Mouse (Mus musculus) heart, embryonic 12.5 days (tissue): ENCODE measurements around the gene E4f1. TPM values are rescaled to one million over a fixed set of nuclear protein-coding genes. Genes with fewer than 3 reads are reported as not detected.
"Not testable (repeated sequence)": the region's sequence is repeated elsewhere in the genome, so short reads cannot be mapped to it uniquely, and the experiment has no call there.

Experiments
- ATAC-seq: fragments of 200-750 bp; cut with Nextera tagmentation; 2 replicates; pipeline ENCODE4 v1.8.0; 2017; ENCODE audit warnings: moderate TSS enrichment, moderate library complexity; ENCODE audit not compliant: insufficient number of reproducible peaks, low FRiP score
- H3K27ac ChIP-seq: fragments of 300-500 bp; sonication (generic); 2 replicates; pipeline ENCODE4 v1.5.1; 2016; ENCODE audit warnings: mild to moderate bottlenecking, moderate library complexity; ENCODE audit not compliant: poor library complexity, severe bottlenecking
- H3K27me3 ChIP-seq: fragments of 300-500 bp; sonication (generic); replicated peaks from 2 replicates; pipeline ENCODE4 v1.6.1; 2016; ENCODE audit warnings: mild to moderate bottlenecking, moderate library complexity
- H3K36me3 ChIP-seq: fragments of 300-500 bp; sonication (generic); 2 replicates; pipeline ENCODE4 v1.6.1; 2016; ENCODE audit warnings: mild to moderate bottlenecking, moderate library complexity
- H3K4me1 ChIP-seq: fragments of 300-500 bp; sonication (generic); replicated peaks from 2 replicates; pipeline ENCODE4 v1.6.1; 2016; ENCODE audit warnings: mild to moderate bottlenecking
- H3K4me2 ChIP-seq: fragments of 300-500 bp; sonication (generic); 2 replicates; pipeline ENCODE4 v1.6.1; 2016; ENCODE audit warnings: mild to moderate bottlenecking, moderate library complexity
- H3K4me3 ChIP-seq: fragments of 300-500 bp; sonication (generic); 2 replicates; pipeline ENCODE4 v1.5.1; 2016; ENCODE audit warnings: mild to moderate bottlenecking
- H3K9ac ChIP-seq: fragments of 300-500 bp; sonication (generic); 2 replicates; pipeline ENCODE4 v1.6.1; 2016; ENCODE audit warnings: mild to moderate bottlenecking, moderate library complexity
- H3K9me3 ChIP-seq: fragments of 300-500 bp; sonication (generic); replicated peaks from 2 replicates; pipeline ENCODE4 v1.6.1; 2016; ENCODE audit warnings: mild to moderate bottlenecking, moderate library complexity
- WGBS: fragments of 180-500 bp; shearing (Covaris S2); methylation state at CpG from one replicate; pipeline ENCODE4 v1.1.7; 2016; 5-methylcytosine and 5-hydroxymethylcytosine counted together
- polyA plus RNA-seq: library from polyadenylated mRNA; unstranded; fragments of >200 nt; fragmentation: Nextera tagmentation; extraction: Ambion mirVana; gene quantifications from 2 replicates; pipeline ENCODE4 v1.2.1, GENCODE M21; 2016

E4f1 gene
- polyA plus RNA-seq, 1 experiment from 2014 or later: 22.5 TPM

DNA sequence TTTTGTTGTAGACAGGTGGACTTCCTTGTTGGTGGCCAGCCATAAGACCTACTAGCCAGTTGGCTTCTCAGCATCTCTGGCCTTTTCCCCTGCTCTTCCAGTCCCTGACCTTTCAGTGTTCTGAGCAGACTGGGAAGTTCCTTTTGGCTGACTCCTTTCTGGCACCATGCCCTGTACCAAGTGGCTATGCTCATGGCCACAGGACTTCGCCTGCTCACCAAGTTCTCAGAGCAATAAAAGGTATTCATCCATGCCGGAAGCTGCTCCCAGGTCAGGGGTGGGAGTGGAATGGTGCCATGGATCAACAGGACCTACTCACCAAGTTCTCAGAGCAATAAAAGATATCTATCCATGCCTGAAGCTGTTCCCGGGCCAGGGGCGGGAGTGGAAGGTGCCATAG lies 2.4 kb upstream of the E4f1 start:
- Histone ChIP-seq H3K9ac (no peak overlapping the region), H3K27ac (no peak overlapping the region), H3K4me1 (peaks cover 32% of the 10 kb centered on the region), H3K9me3 (no peaks in the 10 kb centered on the region), H3K27me3 (no peaks in the 10 kb centered on the region), H3K4me3 (peak overlapping the region; percentile 76; the same call in 1 of the 2 replicates), H3K36me3 (peaks cover 51% of the 10 kb centered on the region), H3K4me2 (peak overlapping the region; percentile 97)
- no peak for ATAC-seq
- WGBS: 66% methylated on average over 4 of the region's 4 CpGs

DNA sequence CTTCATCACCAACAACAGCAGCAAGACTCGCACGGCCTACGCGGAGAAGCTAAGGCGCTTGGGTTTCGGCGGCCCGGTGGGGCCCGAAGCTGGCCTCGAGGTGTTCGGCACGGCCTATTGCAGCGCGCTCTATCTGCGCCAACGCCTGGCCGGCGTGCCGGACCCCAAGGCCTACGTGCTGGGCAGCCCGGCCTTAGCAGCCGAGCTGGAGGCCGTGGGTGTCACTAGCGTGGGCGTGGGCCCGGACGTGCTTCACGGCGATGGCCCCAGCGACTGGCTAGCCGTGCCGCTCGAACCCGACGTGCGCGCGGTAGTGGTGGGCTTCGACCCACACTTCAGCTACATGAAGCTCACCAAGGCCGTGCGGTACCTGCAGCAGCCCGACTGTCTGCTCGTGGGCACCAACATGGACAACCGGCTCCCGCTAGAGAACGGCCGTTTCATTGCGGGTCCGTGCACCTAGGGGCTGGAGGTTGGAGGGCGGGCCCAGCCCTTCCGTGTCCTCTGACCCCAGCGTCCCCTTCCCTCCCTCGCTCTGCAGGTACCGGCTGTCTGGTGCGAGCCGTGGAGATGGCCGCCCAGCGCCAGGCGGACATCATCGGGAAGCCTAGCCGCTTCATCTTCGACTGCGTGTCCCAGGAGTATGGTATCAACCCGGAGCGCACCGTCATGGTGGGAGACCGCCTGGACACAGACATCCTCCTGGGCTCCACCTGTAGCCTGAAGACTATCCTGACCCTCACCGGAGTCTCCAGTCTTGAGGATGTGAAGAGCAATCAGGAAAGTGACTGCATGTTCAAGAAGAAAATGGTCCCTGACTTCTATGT lies 801 bp upstream of the E4f1 start:
- Histone ChIP-seq H3K9ac (peak overlapping the region; percentile 91), H3K27me3 (no peaks in the 10 kb centered on the region), H3K27ac (peak overlapping the region; percentile 86), H3K4me3 (peak overlapping the region; percentile 76), H3K36me3 (peaks cover 35% of the 10 kb centered on the region), H3K4me2 (peak overlapping the region; percentile 97), H3K9me3 (no peaks in the 10 kb centered on the region), H3K4me1 (peaks cover 31% of the 10 kb centered on the region)
- under 1% methylated on average over 68 of the region's 68 CpGs for WGBS
- peak; percentile 34 for ATAC-seq

DNA sequence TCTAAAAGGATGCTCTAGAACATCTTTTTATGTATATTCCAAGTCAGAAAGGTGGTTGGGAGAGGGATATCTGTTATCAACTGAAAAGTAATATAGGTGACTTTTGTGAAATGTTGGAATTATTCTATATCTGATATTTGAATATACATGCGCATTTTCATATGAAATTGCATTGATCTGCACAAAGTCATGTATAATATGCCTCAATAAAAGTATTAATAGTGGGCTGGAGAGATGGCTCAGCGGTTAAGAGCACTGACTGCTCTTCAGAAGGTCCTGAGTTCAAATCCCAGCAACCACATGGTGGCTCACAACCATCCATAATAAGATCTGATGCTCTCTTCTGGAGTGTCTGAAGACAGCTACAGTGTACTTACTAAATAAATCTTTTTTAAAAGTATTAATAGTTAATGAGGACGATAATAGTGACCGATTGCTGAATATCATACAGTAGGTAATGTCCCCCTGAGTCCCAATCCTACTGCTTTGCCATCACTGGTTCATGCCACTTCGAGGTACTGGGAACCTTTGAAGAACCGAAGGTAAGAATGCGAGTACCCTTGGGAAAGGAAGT lies 690 bp downstream of the E4f1 start:
- WGBS: 17% methylated on average over 7 of the region's 7 CpGs
- Histone ChIP-seq H3K27me3 (no peaks in the 10 kb centered on the region), H3K9me3 (no peaks in the 10 kb centered on the region), H3K4me2 (peak overlapping the region; percentile 97), H3K4me1 (peaks cover 30% of the 10 kb centered on the region), H3K36me3 (peaks cover 20% of the 10 kb centered on the region), H3K9ac (peak overlapping the region; percentile 91), H3K27ac (peak overlapping the region; percentile 86), H3K4me3 (peak overlapping the region; percentile 76)
- no peak for ATAC-seq

DNA sequence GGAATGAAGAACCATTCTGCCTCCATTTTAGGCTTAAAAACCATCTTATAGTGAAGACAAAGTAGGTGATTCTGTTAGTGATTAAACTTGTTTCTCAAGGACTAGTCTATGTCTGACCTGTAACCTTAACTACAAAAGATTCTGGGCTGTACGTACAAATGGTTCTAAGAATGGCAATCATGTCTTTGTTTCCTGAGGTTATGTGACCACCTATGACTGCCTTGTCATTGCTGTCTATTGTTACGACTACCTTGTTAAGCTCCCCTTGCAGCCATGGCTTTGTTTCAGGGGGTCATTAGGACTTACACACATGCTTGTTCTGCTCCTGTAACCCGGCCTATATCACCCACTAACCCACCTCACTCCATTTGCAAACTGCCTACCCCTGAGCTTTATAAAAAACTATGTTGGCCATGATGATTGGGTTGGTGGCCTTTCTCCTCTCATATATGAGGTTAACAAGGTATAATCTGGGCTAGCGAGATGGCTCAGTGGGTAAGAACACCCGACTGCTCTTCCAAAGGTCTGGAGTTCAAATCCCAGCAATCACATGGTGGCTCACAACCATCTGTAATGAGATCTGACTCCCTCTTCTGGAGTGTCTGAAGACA lies 1.4 kb downstream of the E4f1 start:
- H3K4me1 ChIP-seq: peaks cover 25% of the 10 kb centered on the region
- H3K27ac ChIP-seq: no peak overlapping the region
- peaks cover 13% of the 10 kb centered on the region for H3K36me3 ChIP-seq
- no peaks in the 10 kb centered on the region for H3K27me3 ChIP-seq
- no peak overlapping the region for H3K4me3 ChIP-seq
- H3K9me3 ChIP-seq: no peaks in the 10 kb centered on the region
- H3K9ac ChIP-seq: no peak overlapping the region
- 89% methylated on average over 5 of the region's 5 CpGs for WGBS
- H3K4me2 ChIP-seq: no peak overlapping the region
- no peak for ATAC-seq

DNA sequence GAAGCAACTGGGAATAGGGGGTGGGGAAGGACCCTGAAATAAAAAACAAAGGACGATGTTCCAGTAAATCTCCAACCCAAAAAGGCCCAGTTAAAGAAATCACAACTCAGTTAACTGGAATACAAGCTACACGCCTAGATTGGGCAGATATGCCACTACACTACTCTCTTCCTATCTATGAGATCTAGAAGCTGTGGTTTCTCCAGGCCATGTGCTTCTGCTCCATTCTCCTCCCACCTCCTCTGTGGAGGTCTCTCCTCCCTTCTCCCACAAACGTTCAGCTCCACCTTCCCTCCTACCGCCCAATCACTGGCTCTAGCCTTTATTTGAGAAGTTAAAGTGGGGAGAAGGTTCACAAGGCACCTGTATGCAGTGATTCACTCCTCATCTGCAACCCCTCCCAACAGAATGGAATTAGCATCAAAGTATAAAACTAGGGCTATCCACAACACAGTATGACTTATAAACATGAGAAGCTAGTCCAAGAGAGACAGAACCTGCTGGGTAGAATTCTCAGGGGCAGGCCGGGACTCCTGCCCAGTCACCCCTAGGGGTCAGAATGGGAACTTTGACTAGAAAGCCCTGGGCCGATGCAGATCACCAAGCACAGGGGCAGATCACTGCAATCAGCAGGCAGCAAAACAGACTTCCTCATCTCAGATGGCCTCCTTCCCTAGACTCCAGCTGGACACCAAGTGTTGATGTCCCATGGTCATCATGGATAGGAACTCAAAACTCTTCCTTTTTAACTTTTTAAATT lies 6.6 kb downstream of the E4f1 start:
- WGBS: 44% methylated on average over 6 of the region's 6 CpGs
- Histone ChIP-seq H3K27ac (peak overlapping the region; percentile 78; the same call in 1 of the 2 replicates), H3K4me1 (peaks cover 14% of the 10 kb centered on the region), H3K9ac (no peak overlapping the region), H3K27me3 (no peaks in the 10 kb centered on the region), H3K4me3 (no peak overlapping the region), H3K9me3 (no peaks in the 10 kb centered on the region), H3K4me2 (no peak overlapping the region), H3K36me3 (no peaks in the 10 kb centered on the region; the same call in 1 of the 2 replicates)
- ATAC-seq: 0 out of 2 replicates have a peak, but pooled peaks have one; percentile 42

DNA sequence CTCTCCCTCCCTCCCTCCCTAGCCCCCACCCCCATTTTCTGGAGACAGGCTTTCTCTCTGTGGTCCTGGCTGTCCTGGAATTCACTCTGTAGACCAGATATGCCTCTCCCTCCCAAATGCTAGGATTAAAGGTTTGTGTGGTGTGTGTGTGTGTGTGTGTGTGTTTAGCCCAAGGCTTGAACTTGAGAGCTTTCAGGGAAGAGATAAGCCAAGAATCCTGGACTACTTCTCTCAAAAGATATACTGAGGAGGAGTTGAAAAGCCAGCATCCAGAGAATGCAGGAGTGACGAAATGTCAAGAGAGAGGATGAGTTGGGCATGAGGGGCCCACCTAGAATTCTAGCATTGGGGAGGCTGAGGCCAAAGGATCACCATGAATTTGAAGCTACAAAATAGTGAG lies 7.2 kb downstream of the E4f1 start:
- peak; percentile 51; the same call in 1 of the 2 replicates for ATAC-seq
- Histone ChIP-seq H3K4me2 (peak overlapping the region; percentile 13; the same call in 1 of the 2 replicates), H3K36me3 (no peaks in the 10 kb centered on the region; the same call in 1 of the 2 replicates), H3K27me3 (no peaks in the 10 kb centered on the region), H3K9ac (no peak overlapping the region), H3K27ac (peak overlapping the region; percentile 78; the same call in 1 of the 2 replicates), H3K9me3 (no peaks in the 10 kb centered on the region), H3K4me3 (no peak overlapping the region), H3K4me1 (peaks cover 14% of the 10 kb centered on the region)
- WGBS: 33% methylated on average over 1 of the region's 1 CpGs

GRCm38 (mm10) chr17:24461580-24461979 lies 8.5 kb downstream of the E4f1 start:
- Histone ChIP-seq H3K4me2 (no peak overlapping the region), H3K27ac (no peak overlapping the region), H3K4me3 (no peak overlapping the region), H3K9ac (no peak overlapping the region), H3K27me3 (no peaks in the 10 kb centered on the region), H3K9me3 (no peaks in the 10 kb centered on the region), H3K4me1 (peaks cover 14% of the 10 kb centered on the region), H3K36me3 (no peaks in the 10 kb centered on the region; the same call in 1 of the 2 replicates)
- no peak for ATAC-seq
- 68% methylated on average over 2 of the region's 2 CpGs for WGBS

DNA sequence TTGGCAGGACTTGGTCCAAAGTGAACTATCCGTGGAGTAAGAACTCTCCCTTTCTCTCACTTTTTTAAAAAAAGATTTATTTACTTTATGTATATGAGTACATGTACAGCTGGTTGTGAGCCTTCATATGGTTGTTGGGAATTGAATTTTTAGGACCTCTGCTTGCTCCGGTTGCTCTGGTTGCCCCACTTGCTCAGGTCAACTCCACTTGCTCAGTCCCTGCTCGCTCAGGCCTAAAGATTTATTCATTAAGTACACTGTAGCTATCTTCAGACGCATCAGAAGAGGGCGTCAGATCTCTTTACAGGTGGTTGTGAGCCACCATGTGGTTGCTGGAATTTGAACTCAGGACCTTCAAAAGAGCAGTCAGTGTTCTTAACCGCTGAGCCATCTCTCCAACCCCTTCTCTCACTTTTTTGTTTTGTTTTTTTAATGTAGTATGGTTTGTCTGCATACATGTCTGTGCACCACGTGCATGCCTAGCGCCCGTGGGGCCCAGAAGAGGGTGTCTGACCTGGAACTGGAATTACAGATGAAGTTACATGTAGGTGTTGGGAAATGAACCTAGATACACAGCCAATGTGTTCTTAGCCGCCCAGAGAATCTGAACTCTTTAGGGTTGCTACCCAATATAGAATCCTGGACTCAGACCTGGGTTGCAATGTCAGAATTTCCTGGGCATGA lies 14.4 kb downstream of the E4f1 start:
- ATAC-seq: 0 out of 2 replicates have a peak, but pooled peaks have one; percentile 0
- 56% methylated on average over 10 of the region's 10 CpGs for WGBS
- H3K4me2 ChIP-seq: peak overlapping the region; percentile 76
- H3K27me3 ChIP-seq, H3K9me3 ChIP-seq, H3K9ac ChIP-seq: not testable (repeated sequence)
- H3K4me1 ChIP-seq: peaks cover 13% of the 10 kb centered on the region
- H3K27ac ChIP-seq: peak overlapping the region; percentile 68
- H3K4me3 ChIP-seq: peak overlapping the region; percentile 79; the same call in 1 of the 2 replicates
- H3K36me3 ChIP-seq: peaks cover 10% of the 10 kb centered on the region

DNA sequence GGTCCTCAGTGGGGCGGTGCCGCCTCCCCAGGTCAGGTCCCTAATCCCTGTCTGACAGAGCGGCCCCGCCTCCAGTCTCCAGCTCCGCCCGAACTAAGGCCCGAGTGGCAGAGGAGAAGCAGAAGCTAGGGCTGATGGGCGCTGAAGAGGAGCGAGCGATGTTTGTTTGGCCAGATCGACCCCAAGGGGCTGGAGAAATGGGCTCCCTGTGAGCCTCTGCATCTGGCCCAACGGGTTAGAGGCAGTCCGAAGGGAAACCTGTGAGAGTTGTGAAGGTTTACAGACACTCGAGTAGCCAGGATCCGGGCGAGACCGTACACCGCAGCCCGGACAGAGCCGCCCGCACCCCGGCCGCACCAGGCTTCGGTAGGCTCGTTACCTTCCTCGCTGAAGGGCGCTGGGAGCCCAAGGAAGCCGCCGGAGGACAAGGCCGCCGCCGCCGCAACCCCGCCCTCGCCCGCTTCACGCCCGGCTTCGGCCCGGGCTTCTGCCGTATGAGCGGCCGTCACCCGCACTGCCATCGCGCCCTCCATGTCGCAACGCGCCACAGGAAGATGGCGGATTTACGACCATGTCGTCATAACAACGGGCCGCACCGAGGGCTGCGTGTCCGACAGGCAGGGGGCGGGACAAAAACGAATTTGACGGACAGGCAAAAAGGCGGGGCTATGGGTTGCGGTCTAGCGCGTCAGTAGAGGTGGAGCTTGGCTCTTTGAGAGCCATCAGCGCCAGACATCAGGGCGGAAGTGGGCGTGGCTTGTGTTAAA lies 15.2 kb downstream of the E4f1 start:
- peaks cover 16% of the 10 kb centered on the region for H3K36me3 ChIP-seq
- peak overlapping the region; percentile 76 for H3K4me2 ChIP-seq
- H3K27me3 ChIP-seq: no peaks in the 10 kb centered on the region
- ATAC-seq: peak; percentile 94
- no peaks in the 10 kb centered on the region for H3K9me3 ChIP-seq
- peak overlapping the region; percentile 79 for H3K4me3 ChIP-seq
- WGBS: under 1% methylated on average over 67 of the region's 67 CpGs
- H3K4me1 ChIP-seq: peaks cover 13% of the 10 kb centered on the region
- peak overlapping the region; percentile 96 for H3K27ac ChIP-seq
- peak overlapping the region; percentile 88 for H3K9ac ChIP-seq
